Mouse (Mus musculus): ENCODE data around the gene 5730522E02Rik. TPM values are rescaled to one million over a fixed set of nuclear protein-coding genes. Genes with fewer than 3 reads are reported as not detected.

5730522E02Rik gene
- polyA plus RNA-seq, 1 experiment from 2014 or later = 0.09 TPM

DNA sequence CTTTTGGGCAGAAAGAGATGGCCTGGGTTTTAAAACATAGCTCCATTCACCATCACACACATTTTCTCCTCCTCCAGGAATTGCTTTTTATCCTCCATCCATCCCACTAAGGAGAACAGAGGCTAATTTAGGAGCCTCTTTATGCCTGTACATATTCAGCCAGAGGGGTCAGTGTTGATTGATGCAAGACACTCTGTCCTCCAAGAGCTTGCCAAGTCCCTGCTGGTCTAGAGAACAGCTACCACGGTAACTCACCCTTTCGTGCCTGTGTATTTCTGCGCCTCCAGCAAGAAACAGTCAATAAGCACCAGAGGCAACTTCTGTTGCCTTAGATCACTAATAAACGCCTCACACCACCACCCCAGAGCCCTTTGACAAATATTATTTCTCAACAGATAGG, 620.3 kb downstream of the 5730522E02Rik start:
- 49% methylated on average over 4 of the region's 4 CpGs for WGBS (ENCODE audit: insufficient replicate concordance)
- H3K9ac ChIP-seq (ENCODE audit: low read depth, low read length) = no peak overlapping the region
- H3K27ac ChIP-seq (ENCODE audit: low read length) = no peak overlapping the region
- no peaks in the 10 kb centered on the region for H3K9me3 ChIP-seq (replicated peaks; ENCODE audit: control insufficient read depth, low read length)
- H3K4me2 ChIP-seq (ENCODE audit: low read depth, low read length) = no peak overlapping the region
- no peaks in the 10 kb centered on the region for H3K4me1 ChIP-seq (ENCODE audit: control insufficient read depth, low read depth, low read length)
- no peak for ATAC-seq (ENCODE audit: low read depth)
- no peaks in the 10 kb centered on the region for H3K27me3 ChIP-seq (ENCODE audit: control insufficient read depth, insufficient read depth, low read depth, low read length)
- H3K4me3 ChIP-seq (ENCODE audit: low read depth, low read length) = no peak overlapping the region
- no peaks in the 10 kb centered on the region for H3K36me3 ChIP-seq (ENCODE audit: control insufficient read depth, insufficient read depth)

DNA sequence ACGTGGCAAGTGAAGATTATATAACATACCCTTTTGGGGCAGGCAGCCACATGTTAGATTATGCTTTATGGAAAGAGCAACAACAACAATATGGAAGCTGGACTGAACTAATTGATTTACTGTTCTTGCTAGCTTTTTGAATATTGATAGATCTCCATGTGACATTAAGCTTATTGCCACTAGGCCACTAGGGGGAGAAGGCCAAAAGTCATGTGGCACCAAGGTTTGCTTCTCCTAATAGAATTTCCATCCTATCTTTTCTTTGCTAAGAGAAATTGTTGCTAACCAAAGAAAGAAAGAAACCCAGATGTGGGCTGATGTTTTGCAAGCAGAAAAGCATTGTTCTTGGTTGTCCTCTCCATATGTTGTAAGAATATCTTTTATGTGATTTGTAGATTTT, 621.1 kb downstream of the 5730522E02Rik start:
- Histone ChIP-seq H3K9me3 (replicated peaks; ENCODE audit: control insufficient read depth, low read length) (no peaks in the 10 kb centered on the region), H3K9ac (ENCODE audit: low read depth, low read length) (no peak overlapping the region), H3K4me3 (ENCODE audit: low read depth, low read length) (no peak overlapping the region), H3K4me2 (ENCODE audit: low read depth, low read length) (no peak overlapping the region), H3K36me3 (ENCODE audit: control insufficient read depth, insufficient read depth) (no peaks in the 10 kb centered on the region), H3K27ac (ENCODE audit: low read length) (no peak overlapping the region), H3K27me3 (ENCODE audit: control insufficient read depth, insufficient read depth, low read depth, low read length) (no peaks in the 10 kb centered on the region), H3K4me1 (ENCODE audit: control insufficient read depth, low read depth, low read length) (no peaks in the 10 kb centered on the region)
- 29% methylated on average over 1 of the region's 1 CpGs for WGBS (ENCODE audit: insufficient replicate concordance)
- no peak for ATAC-seq (ENCODE audit: low read depth)

DNA sequence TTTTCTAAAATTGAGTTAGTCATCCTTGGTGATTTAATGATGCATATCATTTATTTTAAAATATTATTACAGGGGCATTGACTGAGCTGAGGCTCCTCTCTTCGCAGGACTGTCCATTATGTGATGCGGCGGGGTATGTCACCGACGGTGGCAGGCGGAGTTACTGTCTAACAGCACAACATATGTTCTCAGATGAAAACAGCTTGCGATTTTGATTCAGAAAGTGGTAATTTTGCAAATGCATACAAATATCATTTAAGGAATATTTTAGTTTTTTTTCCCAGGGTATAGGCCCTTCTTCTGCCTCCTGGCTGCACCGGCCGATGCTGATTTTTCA, 636.5 kb downstream of the 5730522E02Rik start:
- no peaks in the 10 kb centered on the region for H3K9me3 ChIP-seq (replicated peaks; ENCODE audit: control insufficient read depth, low read length)
- H3K4me3 ChIP-seq (ENCODE audit: low read depth, low read length) = no peak overlapping the region
- no peak for ATAC-seq (ENCODE audit: low read depth)
- no peaks in the 10 kb centered on the region for H3K27me3 ChIP-seq (ENCODE audit: control insufficient read depth, insufficient read depth, low read depth, low read length)
- H3K4me1 ChIP-seq (ENCODE audit: control insufficient read depth, low read depth, low read length) = no peaks in the 10 kb centered on the region
- no peak overlapping the region for H3K27ac ChIP-seq (ENCODE audit: low read length)
- no peaks in the 10 kb centered on the region for H3K36me3 ChIP-seq (ENCODE audit: control insufficient read depth, insufficient read depth)
- H3K4me2 ChIP-seq (ENCODE audit: low read depth, low read length) = no peak overlapping the region
- no peak overlapping the region for H3K9ac ChIP-seq (ENCODE audit: low read depth, low read length)
- 82% methylated on average over 9 of the region's 9 CpGs for WGBS (ENCODE audit: insufficient replicate concordance)

DNA sequence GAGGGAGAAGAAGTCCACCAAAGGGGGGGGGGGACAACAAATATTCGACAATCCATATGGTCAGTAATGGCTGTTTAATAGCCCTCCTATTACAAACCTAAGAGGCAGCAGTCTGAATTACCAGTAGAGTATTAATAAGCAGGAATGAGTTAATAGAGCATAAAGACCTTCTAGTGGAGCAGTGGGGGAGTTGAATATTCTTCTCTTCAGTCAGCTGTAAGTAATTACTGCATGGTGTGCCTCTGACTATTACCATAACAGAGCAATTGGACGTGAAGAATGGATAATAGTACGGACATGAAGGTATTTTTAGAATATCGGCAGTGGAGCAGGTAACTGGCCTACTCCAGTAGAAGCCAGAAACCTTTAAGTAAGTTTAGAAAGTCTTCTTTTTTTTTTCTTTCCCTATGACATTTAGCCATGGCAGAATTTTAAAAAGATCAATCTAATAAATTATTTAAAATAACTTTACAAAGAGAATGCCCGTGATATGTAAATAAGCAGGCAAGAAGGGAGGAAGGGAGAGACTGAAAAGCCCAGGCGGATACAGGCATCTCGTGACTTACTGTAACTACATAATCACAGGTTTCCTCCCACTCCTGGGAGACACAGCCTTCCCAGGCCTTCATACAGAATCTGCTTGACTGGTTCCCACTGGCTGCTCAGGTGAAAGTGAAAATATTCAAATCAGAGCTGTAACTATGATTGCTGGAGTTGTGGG, 637.0 kb downstream of the 5730522E02Rik start:
- H3K36me3 ChIP-seq (ENCODE audit: control insufficient read depth, insufficient read depth) = no peaks in the 10 kb centered on the region
- H3K4me1 ChIP-seq (ENCODE audit: control insufficient read depth, low read depth, low read length) = no peaks in the 10 kb centered on the region
- H3K9me3 ChIP-seq (replicated peaks; ENCODE audit: control insufficient read depth, low read length) = no peaks in the 10 kb centered on the region
- no peak overlapping the region for H3K4me2 ChIP-seq (ENCODE audit: low read depth, low read length)
- WGBS (ENCODE audit: insufficient replicate concordance) = 60% methylated on average over 7 of the region's 7 CpGs
- H3K4me3 ChIP-seq (ENCODE audit: low read depth, low read length) = no peak overlapping the region
- no peak overlapping the region for H3K27ac ChIP-seq (ENCODE audit: low read length)
- H3K27me3 ChIP-seq (ENCODE audit: control insufficient read depth, insufficient read depth, low read depth, low read length) = no peaks in the 10 kb centered on the region
- no peak for ATAC-seq (ENCODE audit: low read depth)
- H3K9ac ChIP-seq (ENCODE audit: low read depth, low read length) = no peak overlapping the region

DNA sequence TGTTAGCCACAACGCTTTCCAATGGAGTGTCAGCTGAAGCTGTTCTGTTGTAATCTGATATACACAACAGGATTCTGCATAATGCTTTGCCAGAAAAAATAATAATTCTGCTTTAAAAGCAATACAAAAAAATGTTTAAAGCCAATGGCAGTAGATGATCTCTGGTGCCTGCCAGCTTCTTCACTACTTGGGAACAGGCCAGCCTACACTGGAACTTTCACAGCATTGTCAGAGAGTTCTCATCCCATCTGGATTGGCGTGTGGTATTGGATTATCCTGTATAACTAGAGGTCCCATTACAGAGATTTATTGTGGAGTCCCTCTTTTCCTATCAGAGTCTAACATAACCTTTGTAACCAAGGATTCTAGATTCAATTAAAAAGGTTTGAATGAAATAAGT, 639.2 kb downstream of the 5730522E02Rik start:
- Histone ChIP-seq H3K9me3 (replicated peaks; ENCODE audit: control insufficient read depth, low read length) (no peaks in the 10 kb centered on the region), H3K4me3 (ENCODE audit: low read depth, low read length) (no peak overlapping the region), H3K27me3 (ENCODE audit: control insufficient read depth, insufficient read depth, low read depth, low read length) (no peaks in the 10 kb centered on the region), H3K9ac (ENCODE audit: low read depth, low read length) (no peak overlapping the region), H3K4me1 (ENCODE audit: control insufficient read depth, low read depth, low read length) (no peaks in the 10 kb centered on the region), H3K4me2 (ENCODE audit: low read depth, low read length) (no peak overlapping the region), H3K36me3 (ENCODE audit: control insufficient read depth, insufficient read depth) (no peaks in the 10 kb centered on the region), H3K27ac (ENCODE audit: low read length) (no peak overlapping the region)
- no peak for ATAC-seq (ENCODE audit: low read depth)
- WGBS (ENCODE audit: insufficient replicate concordance) = 58% methylated on average over 2 of the region's 2 CpGs

Small RNA genes lying within 50 kb of the gene (microRNA-seq; reads per million reads assigned to microRNA genes)
- gene Mir6372 = not detected

Other genes with a start within 250 kb of the 5730522E02Rik start
- 19.2 and 20.8 TPM in 2 replicates for gene Fancl, start 175.4 kb upstream of the 5730522E02Rik start, polyA plus RNA-seq (2015; fragmentation: Nextera tagmentation; extraction: Ambion mirVana)